ENCODE assay signal across 21 mouse cellular contexts in the genomic region with DNA sequence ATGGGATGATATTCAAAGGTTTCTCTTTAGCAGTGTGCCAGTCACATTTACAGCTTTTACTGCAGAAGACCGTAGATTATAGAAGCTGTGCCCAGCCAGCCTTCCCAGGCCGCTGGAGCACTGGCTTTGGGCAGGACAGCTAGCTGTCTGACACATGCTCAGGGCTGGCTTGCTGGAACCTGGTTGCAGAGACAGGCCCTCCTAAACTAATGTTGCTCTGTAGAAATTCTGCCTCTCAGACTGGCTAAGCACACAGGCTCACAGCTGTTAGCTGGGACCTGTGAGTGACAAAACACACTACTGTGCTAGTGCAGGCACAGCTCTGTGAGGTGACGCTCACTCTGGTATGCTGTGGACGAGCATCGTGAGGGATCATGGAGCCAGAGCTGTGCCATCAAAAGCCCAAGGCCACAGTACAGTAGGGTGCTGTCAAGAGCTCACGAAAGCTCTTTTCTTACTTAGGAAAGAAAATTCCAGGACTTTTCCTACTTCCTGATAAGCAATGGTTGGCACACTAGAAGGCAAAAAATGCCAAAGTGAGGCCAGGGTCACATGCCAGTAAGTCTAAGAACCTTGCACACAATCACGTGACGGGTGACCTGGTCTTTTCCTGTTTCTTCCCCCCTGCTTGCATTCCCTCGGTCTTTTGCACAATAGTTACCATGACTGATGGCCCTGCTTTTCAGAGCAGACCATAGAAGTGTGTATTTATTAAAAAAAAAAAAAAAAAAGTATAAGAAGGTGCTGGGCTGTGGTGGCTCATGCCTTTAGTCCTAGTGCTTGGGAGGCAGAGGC. TPM values are rescaled to one million over a fixed set of nuclear protein-coding genes. Genes with fewer than 3 reads are reported as not detected.
A peak's percentile ranks its signal among the peaks of the same experiment; 100 is the strongest.
DNase-seq lines count a peak whose midpoint lies in the region; ATAC-seq lines count a peak whose summit lies in the region.
"Had no signal": no experiment of that assay in that cellular context is flagged by ENCODE, and none has a peak within 500 bp of the region (broad histone marks: within the 10 kb centered on the region; RNA-seq: fewer than 3 reads in every experiment).

No protein-coding gene starts in this region.

- no peak overlapping the region for H3K9ac ChIP-seq in heart, embryonic 13.5 days
- H3K9ac ChIP-seq: embryonic facial prominence, embryonic 12.5 days; forebrain, postnatal 0 days; limb, embryonic 12.5 days; liver, embryonic 13.5 days; midbrain, embryonic 12.5 days had no signal

- intact Hi-C loops in heart, postnatal 10 days (cut with DNase I) = no loop called here

- no peaks in the 10 kb centered on the region for H3K27me3 ChIP-seq in heart, embryonic 13.5 days (replicated peaks)
- no peaks in the 10 kb centered on the region for H3K27me3 ChIP-seq in limb, embryonic 10.5 days (ENCODE audit: low read depth, poor library complexity, severe bottlenecking)
- H3K27me3 ChIP-seq: embryonic facial prominence, embryonic 12.5 days; limb, embryonic 12.5 days; liver, embryonic 13.5 days; midbrain, embryonic 12.5 days had no signal

- no peaks in the 10 kb centered on the region for H3K9me3 ChIP-seq in heart, embryonic 13.5 days
- H3K9me3 ChIP-seq in limb, embryonic 10.5 days (replicated peaks) = no peaks in the 10 kb centered on the region
- H3K9me3 ChIP-seq: embryonic facial prominence, embryonic 12.5 days; G1E; hindbrain, embryonic 10.5 days; limb, embryonic 12.5 days; liver, embryonic 13.5 days; midbrain, embryonic 12.5 days had no signal

- 64% methylated on average over 9 of the region's 9 CpGs for WGBS in heart, embryonic 13.5 days
- WGBS in limb, embryonic 10.5 days = 81% methylated on average over 9 of the region's 9 CpGs

- H3K4me1 ChIP-seq in heart, embryonic 13.5 days = peaks cover 13% of the 10 kb centered on the region
- peaks cover 18% of the 10 kb centered on the region for H3K4me1 ChIP-seq in limb, embryonic 10.5 days
- H3K4me1 ChIP-seq: embryonic facial prominence, embryonic 12.5 days; liver, embryonic 13.5 days had no signal

- no peak overlapping the region for H3K4me3 ChIP-seq in heart, embryonic 13.5 days
- no peak overlapping the region for H3K4me3 ChIP-seq in limb, embryonic 10.5 days
- H3K4me3 ChIP-seq: embryonic facial prominence, embryonic 12.5 days; hindbrain, embryonic 10.5 days; layer of hippocampus, adult 2 months; limb, embryonic 12.5 days; liver, embryonic 13.5 days; midbrain, embryonic 12.5 days had no signal

- H3K27ac ChIP-seq in heart, embryonic 13.5 days (replicated peaks) = 0 out of 2 replicates have a peak overlapping the region, but pooled peaks have one; percentile 8
- H3K27ac ChIP-seq in limb, embryonic 10.5 days = 0 out of 2 replicates have a peak overlapping the region, but pooled peaks have one; percentile 25
- H3K27ac ChIP-seq: embryonic facial prominence, embryonic 12.5 days; hindbrain, embryonic 10.5 days; layer of hippocampus, adult 2 months; limb, embryonic 12.5 days; liver, embryonic 13.5 days; midbrain, embryonic 12.5 days; stomach, postnatal 0 days had no signal

- DNase-seq in heart, postnatal 10 days = no peak
- peak; percentile 20 for DNase-seq in lung, postnatal 10 days
- no peak for DNase-seq in lung, postnatal 4 days
- peak; percentile 30 for DNase-seq in fibroblast of lung, adult 2 months (ENCODE audit: low read depth)
- no peak for DNase-seq in limb, embryonic 10.5 days (ENCODE audit: low spot score)
- no peak for DNase-seq in left cerebral cortex, adult 9 months (ENCODE audit: low spot score in 2 of 2)
- DNase-seq: cerebellum, adult 8-10 months; forebrain, postnatal 0 days; liver, embryonic 13.5 days; thymus, postnatal 25 days had no signal

- peaks cover 11% of the 10 kb centered on the region for H3K36me3 ChIP-seq in heart, embryonic 13.5 days
- H3K36me3 ChIP-seq in limb, embryonic 10.5 days = peaks cover 14% of the 10 kb centered on the region

- H3K4me2 ChIP-seq in heart, embryonic 13.5 days = no peak overlapping the region
- H3K4me2 ChIP-seq: embryonic facial prominence, embryonic 12.5 days; heart, embryonic 11.5 days; limb, embryonic 12.5 days; liver, embryonic 13.5 days; midbrain, embryonic 12.5 days had no signal

- ATAC-seq in heart, embryonic 13.5 days (ENCODE audit: extremely low read depth, insufficient number of reproducible peaks, low FRiP score, low TSS enrichment) = no peak
- ATAC-seq: CD4-positive, CD25-positive, alpha-beta regulatory T cell, adult 4 months; forebrain, postnatal 0 days; inflammation-experienced regulatory T-cells, adult 6 months had no signal

RNA-seq across cellular contexts. Expression of gene Nup54, which starts 25.5 kb away (rescaled TPM):
- polyA plus RNA-seq in heart, embryonic 13.5 days (2015; fragmentation: Nextera tagmentation; extraction: Ambion mirVana) = 35.8 and 39.4 TPM in 2 replicates
- total RNA-seq in heart, postnatal 10 days (2021) = 10 to 100 TPM; 20.7 to 27.0 TPM
- 76.6 and 81.9 TPM in 2 replicates for polyA plus RNA-seq in limb, embryonic 10.5 days (2016; fragmentation: Nextera tagmentation; extraction: Ambion mirVana)

Comparison
In these comparisons a context has a peak if more than half of its experiments do, and no peak if none do; other contexts are left out.
1. DNase-seq: peak in lung, postnatal 10 days (single experiment) and fibroblast of lung, adult 2 months (single experiment); none in heart, postnatal 10 days (0 of 2), lung, postnatal 4 days (0 of 2), limb, embryonic 10.5 days (single experiment) and left cerebral cortex, adult 9 months (0 of 2).